Mouse (Mus musculus): ENCODE data around the gene Thtpa. TPM values are rescaled to one million over a fixed set of nuclear protein-coding genes. Genes with fewer than 3 reads are reported as not detected.

Gene Thtpa
- 19.8 and 25.0 TPM in 2 replicates for polyA plus RNA-seq (2014; fragmentation: Nextera tagmentation; extraction: Ambion mirVana)

DNA sequence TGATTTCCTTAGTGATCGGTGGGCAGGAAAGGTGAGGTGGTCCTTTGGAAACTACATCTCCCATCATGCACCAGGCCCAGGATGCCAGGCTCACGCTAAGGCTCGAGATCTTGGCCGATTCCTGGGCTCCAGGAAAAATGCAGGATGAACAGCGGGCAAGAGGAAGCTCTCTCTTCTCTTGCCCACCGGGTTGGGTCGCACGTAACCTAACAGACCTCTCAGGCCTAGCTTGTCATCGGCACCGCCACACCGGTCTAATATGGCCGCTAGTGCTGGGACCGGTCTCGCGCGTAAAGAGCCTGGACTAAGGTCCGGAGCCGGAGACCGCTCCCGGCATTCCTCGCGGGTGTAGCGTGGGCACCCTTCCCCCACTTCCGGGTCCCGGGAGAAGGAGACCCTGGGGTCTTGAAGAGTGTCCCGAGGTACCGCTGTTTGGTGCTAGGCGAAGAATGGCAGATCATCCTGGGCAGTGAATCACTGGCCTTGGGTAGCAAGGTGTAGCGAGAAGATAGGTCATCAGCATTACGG is at the start of gene Thtpa:
Gene Thtpa, plus strand, starts transcription at position 81 of the 528 bp plus-strand sequence.
- peak; percentile 77 for ATAC-seq (ENCODE audit: insufficient number of reproducible peaks, insufficient read depth, low FRiP score, low read depth)
- 2% methylated on average over 30 of the region's 30 CpGs for WGBS
- H3K4me3 ChIP-seq (ENCODE audit: low read depth, low read length): peak within 1 kb of the TSS; percentile 50
- no peaks in the 10 kb centered on the region for H3K27me3 ChIP-seq (ENCODE audit: control insufficient read depth, insufficient read depth, low read length)
- peaks cover 17% of the 10 kb centered on the region for H3K4me1 ChIP-seq (ENCODE audit: control insufficient read depth, insufficient read depth, low read length)
- H3K9ac ChIP-seq (replicated peaks; ENCODE audit: low read depth, low read length): peak within 1 kb of the TSS; percentile 57
- peak within 1 kb of the TSS; percentile 68 for H3K4me2 ChIP-seq (replicated peaks; ENCODE audit: low read depth, low read length)
- peaks cover 10% of the 10 kb centered on the region for H3K36me3 ChIP-seq (ENCODE audit: control insufficient read depth, insufficient read depth, low read length)
- H3K27ac ChIP-seq (ENCODE audit: low read length): peak within 1 kb of the TSS; percentile 59; the same call in 1 of the 2 replicates
- no peaks in the 10 kb centered on the region for H3K9me3 ChIP-seq (ENCODE audit: control insufficient read depth, low read depth, low read length)

DNA sequence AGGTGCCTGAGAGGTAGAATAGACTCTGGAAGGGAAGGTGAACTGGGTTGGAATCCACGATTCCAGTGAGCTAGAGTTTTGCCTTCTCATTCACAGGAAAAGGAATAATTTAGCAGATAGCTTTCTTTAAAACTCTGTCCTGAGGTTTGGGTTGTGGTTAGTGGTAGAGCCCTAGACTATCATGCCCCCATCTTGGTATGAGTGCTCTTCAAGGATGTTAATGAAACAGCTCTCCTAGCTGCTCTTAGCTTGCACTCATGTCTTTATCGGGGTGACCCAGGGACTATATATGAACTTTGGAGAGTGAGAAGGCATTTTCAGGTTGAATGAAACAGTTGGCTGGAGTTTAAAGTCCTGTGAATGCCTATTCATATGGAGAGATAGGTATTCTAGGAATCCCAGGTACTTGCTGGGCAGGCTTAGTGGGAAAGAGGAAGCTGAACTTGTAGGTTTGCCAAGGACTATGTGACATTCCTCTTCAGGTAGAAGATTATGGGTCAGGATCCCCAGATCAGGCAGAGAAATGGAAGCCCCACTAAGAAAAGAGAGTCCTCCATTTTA is 46.5 kb upstream of the Thtpa start:
- H3K4me3 ChIP-seq (ENCODE audit: low read depth, low read length): no peak overlapping the region
- H3K4me1 ChIP-seq (ENCODE audit: control insufficient read depth, insufficient read depth, low read length): no peaks in the 10 kb centered on the region
- 69% methylated on average over 2 of the region's 2 CpGs for WGBS
- H3K9me3 ChIP-seq (ENCODE audit: control insufficient read depth, low read depth, low read length): no peaks in the 10 kb centered on the region
- no peak for ATAC-seq (ENCODE audit: insufficient number of reproducible peaks, insufficient read depth, low FRiP score, low read depth)
- no peak overlapping the region for H3K4me2 ChIP-seq (replicated peaks; ENCODE audit: low read depth, low read length)
- H3K36me3 ChIP-seq (ENCODE audit: control insufficient read depth, insufficient read depth, low read length): no peaks in the 10 kb centered on the region
- H3K27me3 ChIP-seq (ENCODE audit: control insufficient read depth, insufficient read depth, low read length): no peaks in the 10 kb centered on the region
- no peak overlapping the region for H3K9ac ChIP-seq (replicated peaks; ENCODE audit: low read depth, low read length)
- H3K27ac ChIP-seq (ENCODE audit: low read length): no peak overlapping the region

DNA sequence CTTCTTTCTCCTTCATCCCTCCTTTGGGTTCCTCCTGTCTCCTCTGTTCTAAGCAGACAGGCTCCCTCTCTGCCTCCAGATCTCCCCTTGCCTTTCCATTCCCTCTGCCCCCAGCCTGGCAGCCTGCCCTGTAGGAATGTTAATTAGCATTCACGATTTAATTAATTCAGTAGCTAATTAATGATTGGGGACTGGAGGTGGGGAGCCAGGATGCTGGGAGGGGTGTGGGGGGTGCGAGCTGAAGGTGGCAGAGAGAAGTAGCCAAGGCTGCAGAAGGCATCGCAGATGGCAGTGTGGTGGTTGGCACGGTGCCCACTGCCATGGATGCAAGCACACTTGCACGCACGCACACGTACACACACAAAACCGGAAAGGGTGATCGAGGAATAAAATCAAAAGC is 42.1 kb upstream of the Thtpa start:
- Histone ChIP-seq H3K36me3 (ENCODE audit: control insufficient read depth, insufficient read depth, low read length) (no peaks in the 10 kb centered on the region), H3K4me1 (ENCODE audit: control insufficient read depth, insufficient read depth, low read length) (no peaks in the 10 kb centered on the region), H3K4me3 (ENCODE audit: low read depth, low read length) (no peak overlapping the region), H3K27me3 (ENCODE audit: control insufficient read depth, insufficient read depth, low read length) (no peaks in the 10 kb centered on the region), H3K9me3 (ENCODE audit: control insufficient read depth, low read depth, low read length) (no peaks in the 10 kb centered on the region), H3K9ac (replicated peaks; ENCODE audit: low read depth, low read length) (no peak overlapping the region), H3K27ac (ENCODE audit: low read length) (no peak overlapping the region), H3K4me2 (replicated peaks; ENCODE audit: low read depth, low read length) (no peak overlapping the region)
- no peak for ATAC-seq (ENCODE audit: insufficient number of reproducible peaks, insufficient read depth, low FRiP score, low read depth)
- 82% methylated on average over 9 of the region's 9 CpGs for WGBS

DNA sequence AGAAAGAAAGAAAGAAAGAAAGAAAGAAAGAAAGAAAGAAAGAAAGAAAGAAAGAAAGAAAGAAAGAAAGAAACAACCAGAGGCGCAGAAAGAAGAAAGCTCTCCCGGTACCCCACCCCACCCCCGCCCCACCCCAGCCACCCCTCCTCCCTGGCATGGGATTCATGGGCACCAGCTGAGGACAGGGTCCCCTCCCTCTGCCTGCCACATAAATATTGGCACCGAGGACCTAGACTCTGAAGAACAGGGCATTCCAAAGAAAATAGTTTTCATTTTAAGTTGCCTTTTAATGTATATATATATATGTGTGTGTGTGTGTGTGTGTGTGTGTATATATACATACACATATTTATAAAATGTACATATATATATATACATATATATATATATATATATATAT is 41.5 kb upstream of the Thtpa start:
- H3K9me3 ChIP-seq (ENCODE audit: control insufficient read depth, low read depth, low read length): no peaks in the 10 kb centered on the region
- H3K4me3 ChIP-seq (ENCODE audit: low read depth, low read length): no peak overlapping the region
- H3K4me2 ChIP-seq (replicated peaks; ENCODE audit: low read depth, low read length): no peak overlapping the region
- ATAC-seq (ENCODE audit: insufficient number of reproducible peaks, insufficient read depth, low FRiP score, low read depth): no peak
- H3K9ac ChIP-seq (replicated peaks; ENCODE audit: low read depth, low read length): no peak overlapping the region
- 80% methylated on average over 4 of the region's 4 CpGs for WGBS
- no peaks in the 10 kb centered on the region for H3K4me1 ChIP-seq (ENCODE audit: control insufficient read depth, insufficient read depth, low read length)
- no peak overlapping the region for H3K27ac ChIP-seq (ENCODE audit: low read length)
- no peaks in the 10 kb centered on the region for H3K36me3 ChIP-seq (ENCODE audit: control insufficient read depth, insufficient read depth, low read length)
- H3K27me3 ChIP-seq (ENCODE audit: control insufficient read depth, insufficient read depth, low read length): no peaks in the 10 kb centered on the region

DNA sequence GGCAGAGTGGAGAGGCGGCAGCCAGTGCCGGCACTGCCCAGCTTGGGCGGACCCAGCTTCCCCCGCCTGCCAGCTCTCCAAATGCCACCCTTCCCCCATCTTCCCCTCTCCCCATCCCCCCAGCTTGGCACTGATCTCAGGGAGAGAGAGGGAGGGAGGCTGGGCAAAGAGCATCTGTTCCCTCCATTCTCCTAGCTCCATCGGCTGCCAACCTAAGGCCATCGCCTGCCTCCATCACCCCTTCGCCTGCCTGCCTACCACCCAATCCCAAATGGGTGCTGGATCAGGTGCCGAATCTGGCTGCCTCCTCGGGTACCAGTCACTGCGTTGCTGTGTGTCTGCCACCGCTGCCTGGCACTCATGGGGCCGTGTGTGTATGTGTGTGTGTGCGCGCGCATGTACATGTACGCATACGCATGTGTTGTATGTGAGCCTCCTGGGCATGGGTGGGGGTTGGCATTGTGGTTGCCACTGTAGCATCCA is 40.8 kb upstream of the Thtpa start:
- H3K4me1 ChIP-seq (ENCODE audit: control insufficient read depth, insufficient read depth, low read length): no peaks in the 10 kb centered on the region
- no peaks in the 10 kb centered on the region for H3K36me3 ChIP-seq (ENCODE audit: control insufficient read depth, insufficient read depth, low read length)
- 86% methylated on average over 17 of the region's 17 CpGs for WGBS
- no peak overlapping the region for H3K4me3 ChIP-seq (ENCODE audit: low read depth, low read length)
- no peak for ATAC-seq (ENCODE audit: insufficient number of reproducible peaks, insufficient read depth, low FRiP score, low read depth)
- H3K4me2 ChIP-seq (replicated peaks; ENCODE audit: low read depth, low read length): no peak overlapping the region
- no peaks in the 10 kb centered on the region for H3K9me3 ChIP-seq (ENCODE audit: control insufficient read depth, low read depth, low read length)
- no peaks in the 10 kb centered on the region for H3K27me3 ChIP-seq (ENCODE audit: control insufficient read depth, insufficient read depth, low read length)
- H3K27ac ChIP-seq (ENCODE audit: low read length): no peak overlapping the region
- no peak overlapping the region for H3K9ac ChIP-seq (replicated peaks; ENCODE audit: low read depth, low read length)

DNA sequence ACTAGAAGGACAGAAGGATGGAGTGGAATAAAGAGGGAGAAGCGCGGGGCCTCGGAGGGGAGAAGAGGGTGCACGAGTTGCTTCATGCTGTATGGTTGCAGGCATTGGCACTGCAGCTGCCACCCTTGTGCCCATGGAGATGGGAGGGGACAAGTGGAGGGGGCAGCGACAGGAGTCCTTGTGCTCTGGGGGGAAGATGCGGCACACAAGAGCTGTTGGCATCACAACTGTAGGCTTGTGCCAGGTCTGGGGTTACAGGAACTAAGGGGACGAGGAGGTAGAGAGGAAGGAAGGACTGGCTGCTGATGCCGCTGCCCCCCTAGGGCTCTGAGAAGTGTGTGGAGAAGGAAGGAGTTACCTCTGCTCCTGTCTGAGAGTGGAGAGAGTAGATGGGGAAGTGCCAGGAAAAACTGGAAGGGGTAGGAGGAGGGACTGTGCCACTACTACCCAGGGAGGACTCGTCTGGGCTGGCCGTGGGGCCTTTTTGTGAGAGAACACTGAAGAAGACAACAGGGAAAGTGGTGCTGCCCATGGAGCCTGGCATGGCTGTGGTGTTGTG is 40.3 kb upstream of the Thtpa start:
- Histone ChIP-seq H3K27ac (ENCODE audit: low read length) (no peak overlapping the region), H3K9ac (replicated peaks; ENCODE audit: low read depth, low read length) (no peak overlapping the region), H3K27me3 (ENCODE audit: control insufficient read depth, insufficient read depth, low read length) (no peaks in the 10 kb centered on the region), H3K4me1 (ENCODE audit: control insufficient read depth, insufficient read depth, low read length) (no peaks in the 10 kb centered on the region), H3K9me3 (ENCODE audit: control insufficient read depth, low read depth, low read length) (no peaks in the 10 kb centered on the region), H3K4me2 (replicated peaks; ENCODE audit: low read depth, low read length) (no peak overlapping the region), H3K4me3 (ENCODE audit: low read depth, low read length) (no peak overlapping the region), H3K36me3 (ENCODE audit: control insufficient read depth, insufficient read depth, low read length) (no peaks in the 10 kb centered on the region)
- 87% methylated on average over 10 of the region's 10 CpGs for WGBS
- ATAC-seq (ENCODE audit: insufficient number of reproducible peaks, insufficient read depth, low FRiP score, low read depth): no peak

DNA sequence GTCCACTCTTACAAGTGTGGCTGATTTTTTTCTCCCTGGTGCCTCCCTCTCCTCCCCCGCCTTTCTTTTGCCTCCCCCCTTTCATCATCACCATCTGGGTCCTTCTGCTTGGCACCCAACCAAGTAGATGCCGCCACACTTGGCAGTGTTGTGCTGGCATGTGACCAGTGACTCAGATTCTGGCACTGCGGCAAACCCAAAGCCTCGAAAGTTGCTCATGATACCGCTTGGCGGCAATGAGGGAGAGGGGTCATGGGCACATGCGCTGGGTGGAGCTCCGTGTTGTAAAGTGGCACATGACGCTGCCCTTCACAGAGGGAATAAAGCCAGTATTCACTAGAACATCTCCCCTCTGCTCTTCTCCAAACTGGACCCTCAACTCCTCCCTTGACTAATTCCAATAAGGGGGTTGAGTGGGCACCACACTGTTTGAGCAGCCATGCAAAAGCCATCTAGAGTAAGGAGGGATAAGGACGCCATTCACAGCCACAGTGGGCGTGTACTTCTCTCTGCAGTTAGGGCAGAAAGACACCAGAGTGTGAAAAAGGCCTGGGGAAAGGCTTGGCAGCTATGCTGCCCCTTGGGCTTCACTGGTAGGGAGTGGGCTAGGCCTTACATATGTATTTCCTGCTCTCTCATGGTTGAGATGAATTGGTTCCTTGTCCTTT is 39.3 kb upstream of the Thtpa start:
- Histone ChIP-seq H3K4me2 (replicated peaks; ENCODE audit: low read depth, low read length) (no peak overlapping the region), H3K9me3 (ENCODE audit: control insufficient read depth, low read depth, low read length) (no peaks in the 10 kb centered on the region), H3K4me1 (ENCODE audit: control insufficient read depth, insufficient read depth, low read length) (no peaks in the 10 kb centered on the region), H3K36me3 (ENCODE audit: control insufficient read depth, insufficient read depth, low read length) (no peaks in the 10 kb centered on the region), H3K27ac (ENCODE audit: low read length) (no peak overlapping the region), H3K9ac (replicated peaks; ENCODE audit: low read depth, low read length) (no peak overlapping the region), H3K27me3 (ENCODE audit: control insufficient read depth, insufficient read depth, low read length) (no peaks in the 10 kb centered on the region), H3K4me3 (ENCODE audit: low read depth, low read length) (no peak overlapping the region)
- WGBS: 79% methylated on average over 11 of the region's 11 CpGs
- ATAC-seq (ENCODE audit: insufficient number of reproducible peaks, insufficient read depth, low FRiP score, low read depth): no peak

DNA sequence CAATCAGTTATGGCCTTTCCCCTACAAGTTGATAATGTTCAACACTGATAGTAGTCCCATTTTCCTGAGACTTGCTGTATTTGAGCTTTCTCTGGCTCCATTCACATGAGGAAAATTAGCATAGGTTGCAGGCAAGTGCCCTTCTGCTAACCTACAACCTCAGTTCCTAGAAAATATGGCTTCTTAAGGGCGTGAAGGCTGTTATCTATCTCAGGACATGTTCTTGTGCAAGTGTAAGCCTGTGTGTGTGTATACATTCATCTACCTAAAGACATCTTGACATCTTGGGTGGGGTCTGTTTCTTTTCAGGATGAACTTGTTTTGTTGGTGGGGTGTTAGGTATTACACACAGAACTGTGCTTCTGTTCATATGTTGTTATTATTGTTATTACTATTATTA is 35.6 kb upstream of the Thtpa start:
- no peaks in the 10 kb centered on the region for H3K36me3 ChIP-seq (ENCODE audit: control insufficient read depth, insufficient read depth, low read length)
- no peaks in the 10 kb centered on the region for H3K9me3 ChIP-seq (ENCODE audit: control insufficient read depth, low read depth, low read length)
- ATAC-seq (ENCODE audit: insufficient number of reproducible peaks, insufficient read depth, low FRiP score, low read depth): no peak
- H3K4me1 ChIP-seq (ENCODE audit: control insufficient read depth, insufficient read depth, low read length): peaks cover 15% of the 10 kb centered on the region
- H3K4me2 ChIP-seq (replicated peaks; ENCODE audit: low read depth, low read length): no peak overlapping the region
- H3K27ac ChIP-seq (ENCODE audit: low read length): no peak overlapping the region
- no peak overlapping the region for H3K4me3 ChIP-seq (ENCODE audit: low read depth, low read length)
- no peaks in the 10 kb centered on the region for H3K27me3 ChIP-seq (ENCODE audit: control insufficient read depth, insufficient read depth, low read length)
- 79% methylated on average over 1 of the region's 1 CpGs for WGBS
- H3K9ac ChIP-seq (replicated peaks; ENCODE audit: low read depth, low read length): no peak overlapping the region
